Comparison of ENCODE assay signal across 8 mouse cellular contexts in the genomic region with DNA sequence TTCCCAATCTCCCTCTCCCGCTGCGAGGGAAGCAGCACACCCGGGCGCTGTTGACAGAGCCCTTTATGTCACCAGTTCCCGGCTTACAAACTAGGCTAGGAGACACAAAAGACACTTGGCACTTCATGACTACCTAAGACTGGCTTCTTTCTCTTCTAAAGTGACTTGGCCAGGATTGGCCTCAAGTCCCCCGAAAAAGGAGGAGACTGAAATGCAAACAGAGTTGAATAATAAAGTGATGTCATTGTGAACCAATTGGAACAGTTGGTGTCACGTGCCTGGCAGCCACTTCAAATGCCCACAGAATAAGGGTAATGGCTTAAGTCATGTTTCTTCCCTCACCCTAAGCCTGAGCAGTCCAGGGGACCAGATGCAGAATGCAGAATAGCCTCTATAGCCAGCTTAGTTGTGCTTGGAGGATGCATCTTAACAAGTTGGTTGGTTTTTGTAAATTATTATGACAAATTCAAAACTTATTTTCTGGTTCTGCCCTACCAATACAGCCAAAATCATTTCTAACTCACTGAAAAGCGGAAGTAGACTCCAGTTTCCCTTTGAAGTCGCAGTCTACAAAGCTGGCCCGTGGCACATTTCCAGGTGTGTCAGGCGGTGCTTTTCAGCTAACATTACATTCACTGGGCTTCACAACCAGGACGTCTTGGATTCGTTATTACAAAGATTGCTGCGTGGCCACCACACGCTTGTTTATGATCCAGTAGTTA.
DNase-seq lines count a peak whose midpoint lies in the region; ATAC-seq and TF ChIP-seq lines count a peak whose summit lies in the region.

No protein-coding gene starts in this region.

- no peak for TF ChIP-seq CTCF in stomach, postnatal 0 days (IDR thresholded peaks at IDR 0.05; ENCODE audit: low read depth)

- H3K36me3 ChIP-seq in limb, embryonic 12.5 days: no peaks in the 10 kb centered on the region
- no peaks in the 10 kb centered on the region for H3K36me3 ChIP-seq in stomach, postnatal 0 days (ENCODE audit: control insufficient read depth, insufficient read depth, low read length)

- ATAC-seq in limb, embryonic 12.5 days (ENCODE audit: insufficient number of reproducible peaks, insufficient read depth, low FRiP score, low TSS enrichment, low read depth): no peak
- ATAC-seq in stomach, postnatal 0 days (ENCODE audit: low FRiP score, low TSS enrichment): peak; percentile 53; the same call in 1 of the 2 replicates

- H3K9me3 ChIP-seq in limb, embryonic 12.5 days: no peaks in the 10 kb centered on the region
- no peaks in the 10 kb centered on the region for H3K9me3 ChIP-seq in stomach, postnatal 0 days (ENCODE audit: control insufficient read depth, low read length)

- H3K4me1 ChIP-seq in limb, embryonic 12.5 days (replicated peaks): peaks cover 44% of the 10 kb centered on the region
- peaks cover 3% of the 10 kb centered on the region; the same call in 1 of the 2 replicates for H3K4me1 ChIP-seq in stomach, postnatal 0 days (replicated peaks; ENCODE audit: control insufficient read depth, insufficient read depth)

- intact Hi-C loops in heart, postnatal 10 days (cut with DNase I): no loop called here

- peak; percentile 57 for DNase-seq in kidney, adult 18-20 months
- DNase-seq in kidney, adult 11 months: no peak
- DNase-seq in CD4-positive, CD25-positive, alpha-beta regulatory T cell, adult 2 months (ENCODE audit: low read depth, low spot score): peak; percentile 65
- peak; percentile 78 for DNase-seq in adrenal gland, postnatal 10 days
- peak; percentile 44 to 58 for DNase-seq in heart, postnatal 10 days
- peak; percentile 82 for DNase-seq in stomach, postnatal 0 days (ENCODE audit: low spot score)
- DNase-seq in cerebellum, adult 11 months: no peak

- H3K27me3 ChIP-seq in limb, embryonic 12.5 days: no peaks in the 10 kb centered on the region
- no peaks in the 10 kb centered on the region for H3K27me3 ChIP-seq in stomach, postnatal 0 days (ENCODE audit: control insufficient read depth, insufficient read depth, low read length)

- peak overlapping the region; percentile 13 for H3K4me2 ChIP-seq in limb, embryonic 12.5 days
- no peak overlapping the region for H3K4me2 ChIP-seq in stomach, postnatal 0 days (replicated peaks; ENCODE audit: low read depth)

- no peak overlapping the region for H3K9ac ChIP-seq in limb, embryonic 12.5 days (replicated peaks)
- no peak overlapping the region for H3K9ac ChIP-seq in stomach, postnatal 0 days (ENCODE audit: low read length)

- peak overlapping the region; percentile 69 for H3K27ac ChIP-seq in limb, embryonic 12.5 days
- no peak overlapping the region for H3K27ac ChIP-seq in stomach, postnatal 0 days (replicated peaks)

- 45% methylated on average over 15 of the region's 15 CpGs for WGBS in limb, embryonic 12.5 days
- 48% methylated on average over 15 of the region's 15 CpGs for WGBS in stomach, postnatal 0 days

- H3K4me3 ChIP-seq in limb, embryonic 12.5 days (replicated peaks): no peak overlapping the region
- no peak overlapping the region for H3K4me3 ChIP-seq in stomach, postnatal 0 days (ENCODE audit: low read depth, low read length)

- TF ChIP-seq EP300 in stomach, postnatal 0 days (optimal IDR thresholded peaks at IDR 0.05): no peak

Comparison
In these comparisons a context has a peak if more than half of its experiments do, and no peak if none do; other contexts are left out.
1. DNase-seq: peak in kidney, adult 18-20 months (single experiment), CD4-positive, CD25-positive, alpha-beta regulatory T cell, adult 2 months (single experiment), adrenal gland, postnatal 10 days (single experiment), heart, postnatal 10 days (2 of 2) and stomach, postnatal 0 days (single experiment); none in kidney, adult 11 months (single experiment) and cerebellum, adult 11 months (single experiment).